In the genomic region with DNA sequence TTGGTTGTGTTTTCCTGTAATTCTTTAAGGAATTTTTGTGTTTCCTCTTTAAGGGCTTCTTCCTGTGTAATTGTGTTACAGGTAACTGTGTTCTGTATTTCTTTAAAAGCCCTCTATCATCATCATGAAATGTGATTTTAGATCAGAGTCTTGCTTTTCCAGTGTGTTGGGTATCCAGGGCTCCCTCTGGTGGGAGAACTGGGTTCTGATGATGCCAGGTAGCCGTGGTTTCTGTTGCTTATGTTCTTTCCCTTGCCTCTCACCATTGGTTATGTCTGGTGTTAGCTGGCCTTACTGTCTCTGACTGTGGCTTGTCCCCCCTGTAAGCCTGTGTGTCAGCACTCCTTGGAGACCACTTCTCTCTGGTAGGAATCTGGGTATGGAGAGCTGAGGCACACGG, we compare ENCODE assay signal across 9 mouse cellular contexts. TPM values are rescaled to one million over a fixed set of nuclear protein-coding genes. Genes with fewer than 3 reads are reported as not detected.
DNase-seq lines count a peak whose midpoint lies in the region; ATAC-seq and TF ChIP-seq lines count a peak whose summit lies in the region.
"Had no signal": no experiment of that assay in that cellular context is flagged by ENCODE, and none has a peak within 500 bp of the region (broad histone marks: within the 10 kb centered on the region; RNA-seq: fewer than 3 reads in every experiment).

No protein-coding gene starts in this region.

- no peak overlapping the region for H3K27ac ChIP-seq in forebrain, embryonic 13.5 days
- H3K27ac ChIP-seq: liver, embryonic 13.5 days had no signal

- H3K36me3 ChIP-seq in G1E (replicated peaks): peaks cover 70% of the 10 kb centered on the region
- H3K36me3 ChIP-seq in forebrain, embryonic 13.5 days (ENCODE audit: poor library complexity, severe bottlenecking): peaks cover 74% of the 10 kb centered on the region

- H3K9ac ChIP-seq in forebrain, embryonic 13.5 days: no peak overlapping the region
- H3K9ac ChIP-seq: liver, embryonic 13.5 days had no signal

- WGBS in forebrain, embryonic 13.5 days: 66% methylated on average over 2 of the region's 2 CpGs

- peak; percentile 28 for DNase-seq in layer of hippocampus, adult 11-12 months (ENCODE audit: low spot score)
- no peak for DNase-seq in layer of hippocampus, adult 9-11 months
- DNase-seq in CD4-positive, CD25-positive, alpha-beta regulatory T cell, adult 2 months (ENCODE audit: low read depth, low spot score): peak; percentile 64
- DNase-seq in G1E (ENCODE audit: low spot score): no peak
- DNase-seq in kidney, postnatal 4 days: peak; percentile 15 to 25
- DNase-seq in right cerebral cortex, postnatal 4 days: no peak
- DNase-seq: liver, embryonic 13.5 days had no signal

- no peak overlapping the region for H3K4me2 ChIP-seq in forebrain, embryonic 13.5 days
- H3K4me2 ChIP-seq: liver, embryonic 13.5 days had no signal

- no peaks in the 10 kb centered on the region for H3K27me3 ChIP-seq in G1E (ENCODE audit: insufficient read depth, low read length)
- no peaks in the 10 kb centered on the region for H3K27me3 ChIP-seq in forebrain, embryonic 13.5 days
- H3K27me3 ChIP-seq: liver, embryonic 13.5 days had no signal

- H3K4me3 ChIP-seq in G1E (ENCODE audit: low read depth, low read length): no peak overlapping the region
- H3K4me3 ChIP-seq in forebrain, embryonic 13.5 days: no peak overlapping the region
- H3K4me3 ChIP-seq: erythroblast, embryonic 14.5 days; liver, embryonic 13.5 days had no signal

- no peak for ATAC-seq in G1E (ENCODE audit: extremely low read depth, insufficient number of reproducible peaks, low FRiP score, poor library complexity, severe bottlenecking)
- ATAC-seq in forebrain, embryonic 13.5 days: no peak

- peak; percentile 31; the same call in 1 of the 2 replicates for TF ChIP-seq CTCF in G1E (IDR thresholded peaks at IDR 0.05; ENCODE audit: low read depth, low read length)

- H3K4me1 ChIP-seq in G1E (ENCODE audit: insufficient read depth, low read depth, low read length): no peaks in the 10 kb centered on the region
- no peaks in the 10 kb centered on the region for H3K4me1 ChIP-seq in forebrain, embryonic 13.5 days
- H3K4me1 ChIP-seq: liver, embryonic 13.5 days had no signal

- no peaks in the 10 kb centered on the region for H3K9me3 ChIP-seq in G1E (replicated peaks)
- H3K9me3 ChIP-seq in forebrain, embryonic 13.5 days (replicated peaks): no peaks in the 10 kb centered on the region
- H3K9me3 ChIP-seq: liver, embryonic 13.5 days had no signal

RNA-seq across cellular contexts. Expression of gene Yeats2, which starts 44.5 kb away (rescaled TPM):
- 49.0 and 54.5 TPM in 2 replicates for total RNA-seq in G1E (2014; fragmentation: Nextera tagmentation)
- 23.6 and 24.3 TPM in 2 replicates for total RNA-seq in G1E (2017)
- polyA plus RNA-seq in G1E (2012): 38.4 and 46.1 TPM in 2 replicates
- polyA plus RNA-seq in forebrain, embryonic 13.5 days (2015; fragmentation: Nextera tagmentation; extraction: Ambion mirVana): 24.6 and 27.6 TPM in 2 replicates

RNA-seq across cellular contexts. Expression of gene Map6d1, which starts 55.8 kb away (rescaled TPM):
- total RNA-seq in G1E (2014; fragmentation: Nextera tagmentation) (not detected in 2 replicates), G1E (2017) (0.06 TPM in 1 of 2 replicates, not detected in the other)
- polyA plus RNA-seq in G1E (2012): not detected in 2 replicates
- polyA plus RNA-seq in forebrain, embryonic 13.5 days (2015; fragmentation: Nextera tagmentation; extraction: Ambion mirVana): 1.1 and 1.8 TPM in 2 replicates

Comparison
In these comparisons a context has a peak if more than half of its experiments do, and no peak if none do; other contexts are left out.
1. DNase-seq: peak in layer of hippocampus, adult 11-12 months (single experiment), CD4-positive, CD25-positive, alpha-beta regulatory T cell, adult 2 months (single experiment) and kidney, postnatal 4 days (2 of 2); none in layer of hippocampus, adult 9-11 months (single experiment), G1E (single experiment) and right cerebral cortex, postnatal 4 days (single experiment).